Mouse (Mus musculus): ENCODE data around the gene Gm42669. TPM values are rescaled to one million over a fixed set of nuclear protein-coding genes. Genes with fewer than 3 reads are reported as not detected.

Gene Gm42669
- polyA plus RNA-seq, 1 experiment from 2014 or later: 0.08 TPM

- no peak for ATAC-seq
- WGBS: 67% methylated on average over 4 of the region's 4 CpGs
- H3K27ac ChIP-seq (ENCODE audit: low read depth, low read length): no peak overlapping the region
- no peaks in the 10 kb centered on the region for H3K9me3 ChIP-seq (ENCODE audit: control insufficient read depth)
- TF ChIP-seq CTCF (IDR thresholded peaks at IDR 0.05; ENCODE audit: low read depth): no peak
- no peaks in the 10 kb centered on the region for H3K36me3 ChIP-seq (ENCODE audit: control insufficient read depth, insufficient read depth)
- no peak overlapping the region for H3K9ac ChIP-seq (ENCODE audit: low read depth, low read length)
- no peaks in the 10 kb centered on the region for H3K4me1 ChIP-seq (replicated peaks; ENCODE audit: control insufficient read depth, insufficient read depth, low read length)
- H3K4me2 ChIP-seq (replicated peaks; ENCODE audit: low read depth): no peak overlapping the region
- no peaks in the 10 kb centered on the region for H3K27me3 ChIP-seq (replicated peaks; ENCODE audit: control insufficient read depth, insufficient read depth, low read length)
- H3K4me3 ChIP-seq (ENCODE audit: low read depth, low read length): no peak overlapping the region
Measured at GRCm38 (mm10) chr5:107488996-107489395, 18.4 kb upstream of the Gm42669 start.

- Histone ChIP-seq H3K36me3 (ENCODE audit: control insufficient read depth, insufficient read depth) (no peaks in the 10 kb centered on the region; the same call in 1 of the 2 replicates), H3K4me2 (replicated peaks; ENCODE audit: low read depth) (no peak overlapping the region), H3K4me1 (replicated peaks; ENCODE audit: control insufficient read depth, insufficient read depth, low read length) (no peaks in the 10 kb centered on the region), H3K4me3 (ENCODE audit: low read depth, low read length) (no peak overlapping the region), H3K9me3 (ENCODE audit: control insufficient read depth) (no peaks in the 10 kb centered on the region), H3K27ac (ENCODE audit: low read depth, low read length) (no peak overlapping the region), H3K9ac (ENCODE audit: low read depth, low read length) (no peak overlapping the region), H3K27me3 (replicated peaks; ENCODE audit: control insufficient read depth, insufficient read depth, low read length) (no peaks in the 10 kb centered on the region)
- TF ChIP-seq CTCF (IDR thresholded peaks at IDR 0.05; ENCODE audit: low read depth): no peak
- no peak for ATAC-seq
- 59% methylated on average over 9 of the region's 9 CpGs for WGBS
Measured at GRCm38 (mm10) chr5:107491036-107491435, 16.4 kb upstream of the Gm42669 start.

- H3K36me3 ChIP-seq (ENCODE audit: control insufficient read depth, insufficient read depth): no peaks in the 10 kb centered on the region; the same call in 1 of the 2 replicates
- no peaks in the 10 kb centered on the region for H3K9me3 ChIP-seq (ENCODE audit: control insufficient read depth)
- H3K4me1 ChIP-seq (replicated peaks; ENCODE audit: control insufficient read depth, insufficient read depth, low read length): no peaks in the 10 kb centered on the region
- ATAC-seq: no peak
- H3K27me3 ChIP-seq (replicated peaks; ENCODE audit: control insufficient read depth, insufficient read depth, low read length): no peaks in the 10 kb centered on the region
- H3K9ac ChIP-seq (ENCODE audit: low read depth, low read length): no peak overlapping the region
- H3K4me3 ChIP-seq (ENCODE audit: low read depth, low read length): no peak overlapping the region
- no peak for TF ChIP-seq CTCF (IDR thresholded peaks at IDR 0.05; ENCODE audit: low read depth)
- H3K27ac ChIP-seq (ENCODE audit: low read depth, low read length): no peak overlapping the region
- WGBS: 95% methylated on average over 2 of the region's 2 CpGs
- H3K4me2 ChIP-seq (replicated peaks; ENCODE audit: low read depth): no peak overlapping the region
Measured at GRCm38 (mm10) chr5:107492471-107492870, 14.9 kb upstream of the Gm42669 start.

- 97% methylated on average over 5 of the region's 5 CpGs for WGBS
- no peak for ATAC-seq
- no peak overlapping the region for H3K4me3 ChIP-seq (ENCODE audit: low read depth, low read length)
Measured at GRCm38 (mm10) chr5:107494759-107495158, 12.7 kb upstream of the Gm42669 start.

GRCm38 (mm10) chr5:107496047-107496446 lies 11.4 kb upstream of the Gm42669 start:
- Histone ChIP-seq H3K36me3 (ENCODE audit: control insufficient read depth, insufficient read depth) (no peaks in the 10 kb centered on the region; the same call in 1 of the 2 replicates), H3K4me3 (ENCODE audit: low read depth, low read length) (no peak overlapping the region), H3K27me3 (replicated peaks; ENCODE audit: control insufficient read depth, insufficient read depth, low read length) (no peaks in the 10 kb centered on the region), H3K4me1 (replicated peaks; ENCODE audit: control insufficient read depth, insufficient read depth, low read length) (no peaks in the 10 kb centered on the region), H3K9ac (ENCODE audit: low read depth, low read length) (no peak overlapping the region), H3K9me3 (ENCODE audit: control insufficient read depth) (no peaks in the 10 kb centered on the region), H3K27ac (ENCODE audit: low read depth, low read length) (no peak overlapping the region), H3K4me2 (replicated peaks; ENCODE audit: low read depth) (no peak overlapping the region)
- no peak for ATAC-seq
- WGBS: 81% methylated on average over 2 of the region's 2 CpGs
- TF ChIP-seq CTCF (IDR thresholded peaks at IDR 0.05; ENCODE audit: low read depth): no peak

More at GRCm38 (mm10) chr5:107494759-107495158, 12.7 kb upstream of the Gm42669 start:
- no peak overlapping the region for H3K4me2 ChIP-seq (replicated peaks; ENCODE audit: low read depth)
- H3K36me3 ChIP-seq (ENCODE audit: control insufficient read depth, insufficient read depth): no peaks in the 10 kb centered on the region; the same call in 1 of the 2 replicates
- no peaks in the 10 kb centered on the region for H3K9me3 ChIP-seq (ENCODE audit: control insufficient read depth)
- H3K27ac ChIP-seq (ENCODE audit: low read depth, low read length): no peak overlapping the region
- peak; percentile 32 for TF ChIP-seq CTCF (IDR thresholded peaks at IDR 0.05; ENCODE audit: low read depth)
- no peaks in the 10 kb centered on the region for H3K27me3 ChIP-seq (replicated peaks; ENCODE audit: control insufficient read depth, insufficient read depth, low read length)
- H3K4me1 ChIP-seq (replicated peaks; ENCODE audit: control insufficient read depth, insufficient read depth, low read length): no peaks in the 10 kb centered on the region
- H3K9ac ChIP-seq (ENCODE audit: low read depth, low read length): no peak overlapping the region

- Histone ChIP-seq H3K4me2 (replicated peaks; ENCODE audit: low read depth) (no peak overlapping the region), H3K9ac (ENCODE audit: low read depth, low read length) (no peak overlapping the region), H3K27ac (ENCODE audit: low read depth, low read length) (no peak overlapping the region), H3K9me3 (ENCODE audit: control insufficient read depth) (no peaks in the 10 kb centered on the region), H3K36me3 (ENCODE audit: control insufficient read depth, insufficient read depth) (no peaks in the 10 kb centered on the region; the same call in 1 of the 2 replicates), H3K4me1 (replicated peaks; ENCODE audit: control insufficient read depth, insufficient read depth, low read length) (no peaks in the 10 kb centered on the region), H3K27me3 (replicated peaks; ENCODE audit: control insufficient read depth, insufficient read depth, low read length) (no peaks in the 10 kb centered on the region), H3K4me3 (ENCODE audit: low read depth, low read length) (no peak overlapping the region)
- TF ChIP-seq CTCF (IDR thresholded peaks at IDR 0.05; ENCODE audit: low read depth): no peak
- peak; percentile 67 for ATAC-seq
- 62% methylated on average over 10 of the region's 10 CpGs for WGBS
Measured at GRCm38 (mm10) chr5:107497519-107498501, 9.6 kb upstream of the Gm42669 start.
